Mouse (Mus musculus) gastrocnemius, postnatal 10 days (tissue): ENCODE data around the gene Nfix. TPM values are rescaled to one million over a fixed set of nuclear protein-coding genes. Genes with fewer than 3 reads are reported as not detected.

ENCODE experiments used
- DNase-seq: peaks from one replicate; pipeline ENCODE4 v3.0.0; 2021; ENCODE audit warnings: mixed read lengths
- total RNA-seq, 2 experiments: library from RNA; stranded (reverse); gene quantifications; 2 replicates each; pipeline ENCODE4 v1.2.3; 2021

Nfix gene
- total RNA-seq, 2 experiments from 2014 or later = 598 to 734 TPM

- DNase-seq = no peak
Measured at GRCm38 (mm10) chr8:84714161-84714560, 86.0 kb downstream of the Nfix start.

- no peak for DNase-seq
Measured at GRCm38 (mm10) chr8:84713381-84713780, 86.8 kb downstream of the Nfix start.

DNA sequence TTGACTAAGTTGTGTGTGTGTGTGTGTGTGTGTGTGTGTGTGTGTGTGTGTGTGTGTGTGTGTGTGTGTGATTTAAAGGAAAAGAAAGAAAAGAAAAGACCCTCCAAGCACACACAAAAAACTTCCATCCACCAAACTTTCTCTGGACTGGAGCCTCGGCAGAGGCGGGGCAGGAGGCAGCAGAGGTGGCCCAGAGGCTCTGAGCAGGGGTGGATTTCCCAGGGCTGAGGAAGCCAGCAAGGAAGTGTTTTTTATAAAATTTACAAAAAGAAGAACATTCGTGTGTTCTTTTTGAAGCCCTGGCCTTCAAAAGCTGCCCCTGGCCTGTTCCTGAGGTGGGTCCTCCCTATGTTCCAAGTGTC, 87.4 kb downstream of the Nfix start:
- DNase-seq = peak; percentile 41

GRCm38 (mm10) chr8:84711933-84712758, 88.0 kb downstream of the Nfix start:
- DNase-seq = peak; percentile 50

- DNase-seq = peak; percentile 10
Measured at GRCm38 (mm10) chr8:84711312-84711711, 88.8 kb downstream of the Nfix start.

DNA sequence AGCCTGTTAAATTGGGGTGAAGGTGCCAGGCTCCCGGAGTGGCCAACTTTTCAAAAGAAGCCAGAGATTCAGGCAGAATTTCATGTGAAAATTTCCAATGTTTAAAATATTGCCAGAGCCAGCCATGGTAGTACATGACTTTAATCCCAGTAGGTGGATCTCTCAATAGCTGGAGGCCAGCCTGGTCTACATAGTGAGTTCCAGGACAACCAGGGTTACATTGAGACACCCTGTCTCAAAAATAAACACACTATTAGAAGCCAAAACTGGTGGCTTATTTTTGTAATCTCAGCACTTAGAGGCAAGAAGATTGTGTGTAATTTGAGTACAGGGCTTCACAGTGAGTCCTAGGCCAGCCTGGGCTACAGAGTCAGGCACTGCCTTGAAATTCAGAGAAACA, 90.2 kb downstream of the Nfix start:
- no peak for DNase-seq

GRCm38 (mm10) chr8:84708774-84709475, 91.2 kb downstream of the Nfix start:
- DNase-seq = peak; percentile 89

DNA sequence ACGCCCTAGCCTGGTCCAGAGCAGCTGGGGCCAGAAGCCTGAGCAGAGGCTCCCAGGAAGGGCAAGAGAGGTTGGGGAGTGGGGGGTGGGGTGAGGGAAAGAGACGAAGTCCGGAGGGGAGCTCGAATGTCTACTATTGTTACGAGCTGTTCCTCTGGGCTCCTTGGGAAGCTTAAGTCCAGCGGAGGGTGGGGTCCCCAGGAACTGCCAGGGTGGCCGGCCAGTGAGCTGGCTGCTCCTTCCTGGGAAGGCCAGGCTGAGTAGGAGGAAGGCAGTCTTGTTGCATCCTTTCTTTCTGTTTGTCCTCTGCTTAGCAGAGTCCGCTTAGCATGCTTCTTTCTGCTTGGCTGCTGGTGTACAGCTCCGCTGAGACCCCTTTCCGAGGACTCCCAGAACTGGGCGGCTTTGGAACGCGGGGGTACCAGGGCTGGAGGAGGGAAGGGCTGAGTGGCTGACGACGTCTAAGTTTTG, 92.0 kb downstream of the Nfix start:
- DNase-seq = peak; percentile 42

- DNase-seq = peak; percentile 42
Measured at GRCm38 (mm10) chr8:84707267-84707883, 92.8 kb downstream of the Nfix start.

DNA sequence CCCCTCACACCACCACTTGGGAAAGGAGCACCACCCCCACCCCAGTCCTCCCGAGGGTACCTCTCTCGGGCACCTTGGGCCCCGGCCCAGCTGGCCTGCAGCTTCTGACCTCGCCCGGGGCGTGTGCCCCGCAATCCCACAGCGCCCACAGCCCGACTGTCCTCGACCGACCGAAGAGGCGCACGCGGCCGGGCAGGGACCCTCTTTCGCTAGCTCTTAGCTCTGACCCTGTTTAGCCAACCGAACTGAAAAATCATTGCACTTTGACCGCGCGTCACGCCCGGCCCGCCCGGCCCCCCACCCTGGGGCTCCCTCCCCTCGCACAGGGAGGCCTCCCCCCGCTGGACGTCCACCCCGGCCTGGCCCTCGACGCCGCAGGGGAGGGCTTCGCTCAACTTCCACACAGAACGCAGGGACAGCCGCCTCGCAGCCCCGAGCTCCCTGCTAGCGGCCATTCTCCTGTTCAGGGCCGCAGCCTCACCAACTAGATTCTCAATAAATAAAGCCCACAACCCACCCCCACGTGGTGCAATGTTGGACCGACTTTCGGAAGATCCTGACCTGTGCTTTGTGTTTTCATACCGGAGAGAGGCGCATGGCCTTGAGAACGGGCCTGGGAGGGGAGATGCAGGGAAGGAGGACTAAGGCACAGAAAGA, 93.4 kb downstream of the Nfix start:
- DNase-seq = peak; percentile 43

- DNase-seq = no peak
Measured at GRCm38 (mm10) chr8:84705960-84706359, 94.2 kb downstream of the Nfix start.

- DNase-seq = peak; percentile 48
Measured at GRCm38 (mm10) chr8:84704867-84705831, 95.0 kb downstream of the Nfix start.

DNA sequence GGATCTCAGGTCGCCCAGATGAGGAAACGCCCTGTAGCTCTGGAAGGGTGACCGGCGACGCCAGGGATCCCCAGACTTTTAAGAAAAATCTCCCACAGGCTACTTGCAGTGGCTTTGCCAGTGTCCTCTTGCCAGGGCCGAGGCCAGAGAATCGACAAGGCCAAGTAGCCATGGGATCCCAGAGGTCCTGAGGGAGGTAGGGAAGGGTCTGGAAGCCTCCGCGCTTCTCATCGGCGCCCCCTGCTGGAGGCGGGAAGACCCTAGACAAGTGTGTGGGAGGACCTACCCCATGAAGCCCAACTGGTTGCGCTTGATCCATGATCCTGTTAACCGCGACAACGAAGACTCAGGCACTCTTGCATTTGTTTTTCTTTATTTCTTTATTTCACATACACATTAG, 95.8 kb downstream of the Nfix start:
- peak; percentile 86 for DNase-seq

DNA sequence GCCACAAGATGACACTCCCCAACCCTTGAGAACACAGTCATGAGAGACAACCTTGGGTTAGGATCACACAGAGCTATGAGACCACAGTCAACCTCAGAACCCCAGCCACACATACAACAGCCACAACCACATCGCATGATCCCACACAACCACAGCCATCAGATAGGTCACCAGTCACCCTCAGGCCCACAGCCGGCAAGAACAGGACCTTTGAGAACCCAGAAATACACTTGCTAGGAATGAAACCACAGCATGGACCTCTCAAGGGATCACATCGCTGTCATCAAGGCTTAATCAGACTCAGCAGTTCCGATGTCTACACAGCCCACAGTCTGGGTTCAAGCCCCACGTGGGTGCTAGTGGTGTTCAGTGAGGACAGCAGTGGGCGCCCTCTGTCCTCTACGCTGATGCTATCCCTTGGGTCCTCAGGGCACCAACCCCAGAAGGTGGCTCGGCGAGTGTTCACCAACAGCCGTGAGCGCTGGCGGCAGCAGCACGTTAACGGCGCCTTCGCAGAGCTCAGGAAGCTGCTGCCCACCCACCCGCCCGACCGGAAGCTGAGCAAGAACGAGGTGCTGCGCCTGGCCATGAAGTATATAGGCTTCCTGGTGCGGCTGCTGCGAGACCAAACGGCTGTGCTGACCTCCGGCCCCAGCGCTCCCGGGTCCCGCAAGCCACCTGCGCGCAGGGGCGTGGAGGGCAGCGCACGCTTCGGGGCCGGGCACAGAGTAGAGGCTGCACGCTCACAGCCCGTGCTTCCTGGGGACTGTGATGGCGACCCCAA, 96.5 kb downstream of the Nfix start:
- DNase-seq = peak; percentile 33

DNA sequence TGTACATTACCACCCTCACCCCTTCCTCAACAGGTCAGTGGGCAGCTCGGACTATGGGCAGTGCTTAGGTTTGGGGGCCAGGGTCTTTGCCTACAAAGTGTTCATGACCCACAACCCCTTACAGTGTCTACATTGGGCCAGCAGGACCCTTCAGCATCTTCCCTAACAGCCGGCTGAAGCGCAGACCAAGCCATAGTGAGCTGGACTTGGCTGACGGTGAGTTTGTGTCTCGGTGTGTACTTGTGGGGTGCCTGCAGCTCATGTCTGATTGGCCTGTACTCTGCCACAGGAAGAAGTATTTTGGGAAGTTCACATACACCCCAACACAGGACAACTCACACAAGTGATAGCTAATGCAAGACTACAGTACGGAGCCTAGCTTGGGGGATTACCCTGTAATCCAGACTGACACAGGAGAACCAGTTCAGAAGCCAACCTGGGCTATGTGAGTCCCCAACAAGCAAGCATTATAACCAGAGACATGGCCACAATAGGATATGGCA, 97.1 kb downstream of the Nfix start:
- no peak for DNase-seq

GRCm38 (mm10) chr8:84702561-84702960, 97.6 kb downstream of the Nfix start:
- no peak for DNase-seq

DNA sequence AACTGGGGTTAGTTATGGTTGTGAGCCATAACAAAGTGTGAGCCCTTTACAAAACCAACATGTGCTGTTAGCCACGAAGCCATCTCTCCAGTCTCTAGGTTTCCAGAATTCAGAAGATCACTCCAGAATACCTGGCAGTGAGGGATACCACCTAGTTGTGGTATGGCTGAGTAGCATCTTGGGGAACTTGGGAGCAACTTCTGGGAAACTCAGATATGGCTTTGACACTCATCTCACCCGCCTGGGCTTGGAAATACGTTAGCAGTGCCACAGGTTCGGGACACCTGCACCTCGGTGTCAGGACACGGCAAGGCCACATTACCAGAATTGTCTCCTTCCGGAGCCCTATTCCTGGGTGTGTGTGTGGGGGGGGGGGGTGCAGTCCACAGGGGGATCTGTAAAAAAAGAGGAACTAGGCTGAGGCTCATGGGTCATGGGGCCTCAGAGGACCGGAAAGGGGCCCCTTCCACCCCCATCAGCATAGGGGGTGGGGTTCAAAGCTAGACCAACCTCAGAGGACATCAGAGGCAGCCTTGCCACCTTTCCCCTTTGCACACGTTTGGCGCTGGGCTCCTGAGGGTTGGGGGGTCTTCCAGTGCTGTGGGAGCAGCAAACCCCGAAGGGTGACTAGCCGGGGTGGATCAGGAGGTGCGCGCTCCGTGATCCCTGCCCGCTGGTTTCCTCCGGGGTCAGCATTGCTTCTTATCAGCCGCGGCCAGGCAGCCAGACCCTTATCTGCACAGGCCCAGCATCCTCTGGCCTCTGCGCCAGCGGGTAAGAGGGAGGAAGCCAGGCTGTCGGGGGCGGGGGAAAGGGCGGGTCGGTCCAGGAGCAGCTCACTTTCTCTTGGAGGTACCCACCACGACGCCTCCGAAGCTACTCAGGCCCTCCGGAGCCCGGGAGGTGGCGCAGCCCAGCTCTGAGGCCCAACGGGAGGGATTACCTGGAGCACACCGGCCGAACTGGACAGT, 98.9 kb downstream of the Nfix start, which contains the start of gene Lyl1:
Lyl1 (plus strand) TSS at position 517 of the 971 bp plus-strand sequence.
- DNase-seq = peak; percentile 44

- no peak for DNase-seq
Measured at GRCm38 (mm10) chr8:84700526-84700925, 99.6 kb downstream of the Nfix start.

GRCm38 (mm10) chr8:84699861-84700322, 100.3 kb downstream of the Nfix start:
- DNase-seq = peak; percentile 54
